Mouse (Mus musculus) embryonic facial prominence, embryonic 10.5 days (tissue): ENCODE results near the gene Dcaf1. TPM values are rescaled to one million over a fixed set of nuclear protein-coding genes. Genes with fewer than 3 reads are reported as not detected.

Experiments
- DNase-seq: peaks from one replicate; pipeline ENCODE4 v3.0.0-alpha.2; 2017; ENCODE audit warnings: low spot score
- H3K27ac ChIP-seq: fragments of 300-500 bp; sonication (generic); replicated peaks from 2 replicates; pipeline ENCODE4 v1.5.1; 2016; ENCODE audit warnings: mild to moderate bottlenecking
- H3K27me3 ChIP-seq: fragments of 300-500 bp; sonication (generic); replicated peaks from 2 replicates; pipeline ENCODE4 v1.6.1; 2016; ENCODE audit warnings: low read depth, mild to moderate bottlenecking; ENCODE audit not compliant: poor library complexity, severe bottlenecking
- H3K36me3 ChIP-seq: fragments of 300-500 bp; sonication (generic); replicated peaks from 2 replicates; pipeline ENCODE4 v1.6.1; 2016; ENCODE audit warnings: mild to moderate bottlenecking, moderate library complexity
- H3K4me1 ChIP-seq: fragments of 300-500 bp; sonication (generic); 2 replicates; pipeline ENCODE4 v1.6.1; 2016
- H3K4me3 ChIP-seq: fragments of 300-500 bp; sonication (generic); 2 replicates; pipeline ENCODE4 v1.5.1; 2016; ENCODE audit warnings: mild to moderate bottlenecking, moderate library complexity
- H3K9me3 ChIP-seq: fragments of 300-500 bp; sonication (generic); 2 replicates; pipeline ENCODE4 v1.6.1; 2016; ENCODE audit warnings: mild to moderate bottlenecking
- WGBS: fragments of 180-500 bp; shearing (Covaris S2); methylation state at CpG from one replicate; pipeline ENCODE4 v1.1.7; 2016; 5-methylcytosine and 5-hydroxymethylcytosine counted together
- polyA plus RNA-seq: library from polyadenylated mRNA; unstranded; fragments of >200 nt; fragmentation: Nextera tagmentation; extraction: Ambion mirVana; gene quantifications from 2 replicates; pipeline ENCODE4 v1.2.1, GENCODE M21; 2016

Dcaf1 gene
- polyA plus RNA-seq, 1 experiment from 2014 or later, result 30.7 TPM

DNA sequence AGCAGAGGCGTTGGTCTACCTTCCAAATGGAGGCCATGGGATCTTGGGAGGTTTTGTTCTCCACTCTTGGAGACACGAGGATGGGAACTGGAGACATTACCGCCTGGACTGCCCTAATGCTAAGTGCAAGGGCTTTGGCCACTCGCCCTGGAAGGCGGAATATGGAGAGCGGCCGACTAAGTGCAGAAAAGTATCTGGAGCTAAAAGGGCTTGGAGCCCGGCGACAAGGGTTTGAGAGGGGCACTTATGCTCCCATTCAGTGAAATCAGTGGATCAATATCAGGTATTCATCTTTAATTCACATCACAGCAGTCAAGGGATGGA lies 70.8 kb downstream of the Dcaf1 start:
- WGBS, result under 1% methylated on average over 9 of the region's 9 CpGs
- DNase-seq, result no peak
- Histone ChIP-seq H3K27me3 (no peaks in the 10 kb centered on the region), H3K36me3 (peaks cover 33% of the 10 kb centered on the region), H3K4me3 (peak overlapping the region; percentile 83), H3K4me1 (peaks cover 46% of the 10 kb centered on the region), H3K9me3 (no peaks in the 10 kb centered on the region), H3K27ac (peak overlapping the region; percentile 94)

DNA sequence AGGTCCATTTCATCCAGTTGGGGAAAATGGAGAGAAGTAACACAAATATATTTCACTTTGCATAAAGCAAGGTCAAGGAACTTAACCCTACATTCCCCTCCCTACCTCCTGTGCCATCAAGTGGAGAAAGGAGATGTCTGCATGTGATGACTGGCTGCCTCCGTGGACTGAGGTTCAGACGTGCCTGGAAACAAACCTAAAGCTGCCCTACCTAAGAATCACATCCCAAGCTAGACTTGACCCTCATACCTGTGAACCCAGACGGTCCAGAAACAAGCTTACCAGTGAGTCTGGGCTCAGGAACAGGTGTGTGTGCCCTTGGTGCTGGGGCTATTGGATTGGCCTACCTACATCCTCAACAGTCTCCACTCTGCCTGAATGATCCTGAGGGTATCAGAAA lies 71.7 kb downstream of the Dcaf1 start:
- no peaks in the 10 kb centered on the region for H3K27me3 ChIP-seq
- H3K9me3 ChIP-seq, result no peaks in the 10 kb centered on the region
- 59% methylated on average over 3 of the region's 3 CpGs for WGBS
- no peak overlapping the region for H3K27ac ChIP-seq
- H3K4me3 ChIP-seq, result peak overlapping the region; percentile 83
- DNase-seq, result no peak
- peaks cover 25% of the 10 kb centered on the region for H3K36me3 ChIP-seq
- H3K4me1 ChIP-seq, result peaks cover 37% of the 10 kb centered on the region

GRCm38 (mm10) chr9:106898901-106899300 lies 77.2 kb downstream of the Dcaf1 start:
- no peaks in the 10 kb centered on the region for H3K36me3 ChIP-seq
- no peak for DNase-seq
- H3K9me3 ChIP-seq, result no peaks in the 10 kb centered on the region
- H3K27me3 ChIP-seq, result no peaks in the 10 kb centered on the region
- H3K4me1 ChIP-seq, result no peaks in the 10 kb centered on the region
- no peak overlapping the region for H3K27ac ChIP-seq
- no peak overlapping the region for H3K4me3 ChIP-seq
- 86% methylated on average over 1 of the region's 1 CpGs for WGBS

DNA sequence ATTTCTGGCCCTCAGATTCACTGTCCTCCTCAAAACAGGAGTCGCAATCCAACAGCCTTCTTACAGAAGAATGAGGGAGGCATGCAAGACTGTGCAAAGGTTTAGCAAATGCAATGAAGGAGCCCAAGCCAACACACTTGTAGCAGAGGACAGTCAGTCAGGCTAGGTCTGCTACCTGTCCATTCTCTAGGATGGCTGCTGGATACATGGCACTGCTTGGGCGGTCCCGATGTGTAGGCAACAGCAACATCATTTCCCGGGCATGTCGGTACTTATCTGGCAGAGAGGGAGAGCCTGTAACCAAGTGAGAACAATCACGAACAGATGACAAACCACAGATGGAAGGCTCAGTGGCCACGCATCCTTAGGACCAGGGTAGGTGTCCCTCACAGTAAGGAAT lies 79.9 kb downstream of the Dcaf1 start:
- H3K27ac ChIP-seq, result no peak overlapping the region
- no peaks in the 10 kb centered on the region for H3K36me3 ChIP-seq
- no peaks in the 10 kb centered on the region for H3K4me1 ChIP-seq
- 93% methylated on average over 7 of the region's 7 CpGs for WGBS
- no peaks in the 10 kb centered on the region for H3K27me3 ChIP-seq
- DNase-seq, result no peak
- H3K4me3 ChIP-seq, result no peak overlapping the region
- no peaks in the 10 kb centered on the region for H3K9me3 ChIP-seq

DNA sequence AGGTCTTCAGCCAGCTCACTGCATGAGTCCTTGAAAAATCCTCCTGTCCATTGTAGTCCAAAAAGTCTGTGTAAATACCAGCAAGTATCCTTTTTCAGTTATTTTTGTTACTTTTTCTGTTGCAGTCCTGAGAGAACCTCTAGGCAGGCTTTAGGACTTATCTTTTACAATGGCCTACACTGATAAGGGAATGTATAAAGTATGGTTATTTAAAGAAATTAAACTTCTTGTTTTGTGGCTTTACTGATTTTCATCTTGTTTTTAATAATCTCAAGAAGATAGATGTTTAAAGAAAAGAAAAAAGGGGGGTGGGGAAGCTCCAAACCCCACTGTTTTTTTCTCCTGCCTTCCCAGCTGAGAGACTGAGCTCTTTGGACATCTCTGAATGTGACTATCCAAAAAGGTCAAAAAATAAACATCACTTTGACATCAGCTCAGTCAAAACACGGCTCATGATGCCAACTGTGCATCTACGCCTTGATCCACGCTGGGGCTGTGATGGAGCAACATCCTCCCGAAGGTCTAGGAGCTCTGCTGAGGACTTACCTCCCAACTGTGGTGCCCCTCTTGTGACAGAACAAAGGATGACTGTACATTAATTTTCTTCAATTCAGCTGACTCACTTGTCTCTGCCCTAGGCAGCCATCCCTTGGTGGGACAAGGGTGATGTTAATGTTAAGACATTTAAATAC lies 81.6 kb downstream of the Dcaf1 start:
- DNase-seq, result no peak
- 78% methylated on average over 4 of the region's 4 CpGs for WGBS

DNA sequence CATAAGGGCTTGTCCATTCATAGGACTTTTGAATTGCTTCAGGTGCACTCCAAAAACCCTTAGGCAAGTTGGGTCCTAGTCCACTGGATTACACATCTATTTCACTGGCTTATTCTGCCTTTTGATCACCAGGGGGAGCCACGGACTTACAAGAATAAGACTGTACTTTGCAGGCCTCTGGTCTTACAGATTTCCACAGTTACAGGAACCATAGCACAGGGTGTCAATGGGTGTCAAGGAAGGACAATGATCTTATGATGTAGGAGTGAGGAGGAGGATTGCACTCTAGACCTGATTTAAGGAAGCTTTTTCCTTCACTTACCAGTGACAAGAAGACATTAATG lies 82.1 kb downstream of the Dcaf1 start:
- H3K27me3 ChIP-seq, result no peaks in the 10 kb centered on the region
- no peak overlapping the region for H3K4me3 ChIP-seq
- no peaks in the 10 kb centered on the region for H3K36me3 ChIP-seq
- no peaks in the 10 kb centered on the region for H3K9me3 ChIP-seq
- WGBS, result 9% methylated on average over 1 of the region's 1 CpGs
- H3K4me1 ChIP-seq, result peaks cover 3% of the 10 kb centered on the region; the same call in 1 of the 2 replicates
- H3K27ac ChIP-seq, result no peak overlapping the region
- DNase-seq, result no peak

More for the DNA sequence above, 81.6 kb downstream of the Dcaf1 start:
- Histone ChIP-seq H3K4me3 (no peak overlapping the region), H3K9me3 (no peaks in the 10 kb centered on the region), H3K27ac (no peak overlapping the region), H3K4me1 (no peaks in the 10 kb centered on the region), H3K36me3 (no peaks in the 10 kb centered on the region), H3K27me3 (no peaks in the 10 kb centered on the region)

GRCm38 (mm10) chr9:106906597-106906996 lies 84.9 kb downstream of the Dcaf1 start:
- H3K4me1 ChIP-seq, result peaks cover 18% of the 10 kb centered on the region
- no peaks in the 10 kb centered on the region for H3K9me3 ChIP-seq
- H3K27ac ChIP-seq, result no peak overlapping the region
- H3K36me3 ChIP-seq, result no peaks in the 10 kb centered on the region
- WGBS, result 86% methylated on average over 8 of the region's 8 CpGs
- no peak for DNase-seq
- H3K27me3 ChIP-seq, result no peaks in the 10 kb centered on the region
- H3K4me3 ChIP-seq, result no peak overlapping the region

- Histone ChIP-seq H3K4me3 (no peak overlapping the region), H3K36me3 (no peaks in the 10 kb centered on the region), H3K4me1 (peaks cover 18% of the 10 kb centered on the region), H3K9me3 (no peaks in the 10 kb centered on the region), H3K27me3 (no peaks in the 10 kb centered on the region), H3K27ac (no peak overlapping the region)
- 84% methylated on average over 3 of the region's 3 CpGs for WGBS
- no peak for DNase-seq
These were observed 86.5 kb downstream of the Dcaf1 start for GRCm38 (mm10) chr9:106908174-106908573.

GRCm38 (mm10) chr9:106908715-106909114 lies 87.0 kb downstream of the Dcaf1 start:
- 55% methylated on average over 5 of the region's 5 CpGs for WGBS
- no peaks in the 10 kb centered on the region for H3K27me3 ChIP-seq
- H3K4me3 ChIP-seq, result no peak overlapping the region
- H3K27ac ChIP-seq, result no peak overlapping the region
- peaks cover 18% of the 10 kb centered on the region for H3K4me1 ChIP-seq
- no peaks in the 10 kb centered on the region for H3K36me3 ChIP-seq
- no peaks in the 10 kb centered on the region for H3K9me3 ChIP-seq
- DNase-seq, result no peak

DNA sequence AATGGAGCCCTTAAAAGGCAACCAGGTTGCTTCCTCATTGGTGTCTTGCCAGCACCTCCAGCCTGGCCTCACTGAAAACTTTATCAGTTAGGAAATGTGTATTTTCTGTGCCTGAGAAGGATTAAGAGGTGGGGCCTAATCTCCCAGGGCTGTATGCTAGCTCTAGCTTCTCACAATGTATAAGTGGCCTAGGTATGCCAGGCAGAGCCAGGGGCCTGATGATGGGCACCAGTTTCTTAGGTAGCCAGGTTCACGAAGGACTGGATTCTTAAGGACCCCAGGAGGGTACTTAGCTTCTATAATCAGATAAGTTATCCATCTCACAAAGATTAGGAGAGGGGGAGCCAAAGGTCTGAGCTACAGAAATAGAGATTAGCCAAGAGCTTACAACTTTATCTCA lies 90.0 kb downstream of the Dcaf1 start:
- no peak for DNase-seq
- H3K4me3 ChIP-seq, result no peak overlapping the region
- 0 out of 2 replicates have a peak overlapping the region, but pooled peaks have one; percentile 19 for H3K27ac ChIP-seq
- H3K9me3 ChIP-seq, result no peaks in the 10 kb centered on the region
- 84% methylated on average over 1 of the region's 1 CpGs for WGBS
- H3K36me3 ChIP-seq, result no peaks in the 10 kb centered on the region
- no peaks in the 10 kb centered on the region for H3K27me3 ChIP-seq
- H3K4me1 ChIP-seq, result peaks cover 18% of the 10 kb centered on the region

GRCm38 (mm10) chr9:106913759-106914158 lies 92.1 kb downstream of the Dcaf1 start:
- H3K27ac ChIP-seq, result no peak overlapping the region
- WGBS, result 26% methylated on average over 1 of the region's 1 CpGs
- H3K4me1 ChIP-seq, result peaks cover 15% of the 10 kb centered on the region
- no peaks in the 10 kb centered on the region for H3K9me3 ChIP-seq
- H3K36me3 ChIP-seq, result no peaks in the 10 kb centered on the region
- no peak for DNase-seq
- no peak overlapping the region for H3K4me3 ChIP-seq
- no peaks in the 10 kb centered on the region for H3K27me3 ChIP-seq

GRCm38 (mm10) chr9:106914878-106915277 lies 93.2 kb downstream of the Dcaf1 start:
- Histone ChIP-seq H3K4me3 (no peak overlapping the region), H3K4me1 (peaks cover 9% of the 10 kb centered on the region), H3K9me3 (no peaks in the 10 kb centered on the region), H3K36me3 (no peaks in the 10 kb centered on the region), H3K27ac (no peak overlapping the region), H3K27me3 (no peaks in the 10 kb centered on the region)
- DNase-seq, result no peak
- 90% methylated on average over 6 of the region's 6 CpGs for WGBS
